Mouse (Mus musculus): ENCODE data around the gene Igdcc4. TPM values are rescaled to one million over a fixed set of nuclear protein-coding genes. Genes with fewer than 3 reads are reported as not detected.

The Igdcc4 gene
- polyA plus RNA-seq, 1 experiment from 2014 or later: 8.1 TPM

- no peak overlapping the region for H3K4me2 ChIP-seq (ENCODE audit: low read depth, low read length)
- peaks cover 3% of the 10 kb centered on the region; the same call in 1 of the 2 replicates for H3K9me3 ChIP-seq (replicated peaks; ENCODE audit: control insufficient read depth, low read length)
- H3K36me3 ChIP-seq (ENCODE audit: control insufficient read depth, insufficient read depth): no peaks in the 10 kb centered on the region
- H3K27ac ChIP-seq (ENCODE audit: low read length): no peak overlapping the region
- H3K27me3 ChIP-seq (ENCODE audit: control insufficient read depth, insufficient read depth, low read length): peaks cover 42% of the 10 kb centered on the region
- WGBS: 52% methylated on average over 8 of the region's 8 CpGs
- H3K9ac ChIP-seq (ENCODE audit: low read length): no peak overlapping the region
- H3K4me1 ChIP-seq (ENCODE audit: control insufficient read depth, insufficient read depth, low read length): peaks cover 6% of the 10 kb centered on the region; the same call in 1 of the 2 replicates
- ATAC-seq (replicated peaks; ENCODE audit: extremely low read depth, insufficient read depth, low FRiP score): no peak
- no peak overlapping the region for H3K4me3 ChIP-seq (ENCODE audit: low read length)
Observed at GRCm38 (mm10) chr9:65161881-65162280, 60.6 kb downstream of the Igdcc4 start.

- Histone ChIP-seq H3K27ac (ENCODE audit: low read length) (no peak overlapping the region), H3K27me3 (ENCODE audit: control insufficient read depth, insufficient read depth, low read length) (peaks cover 42% of the 10 kb centered on the region), H3K36me3 (ENCODE audit: control insufficient read depth, insufficient read depth) (no peaks in the 10 kb centered on the region), H3K4me3 (ENCODE audit: low read length) (peak overlapping the region; percentile 57), H3K9ac (ENCODE audit: low read length) (peak overlapping the region; percentile 60), H3K4me2 (ENCODE audit: low read depth, low read length) (peak overlapping the region; percentile 93), H3K4me1 (ENCODE audit: control insufficient read depth, insufficient read depth, low read length) (peaks cover 6% of the 10 kb centered on the region; the same call in 1 of the 2 replicates), H3K9me3 (replicated peaks; ENCODE audit: control insufficient read depth, low read length) (peaks cover 3% of the 10 kb centered on the region; the same call in 1 of the 2 replicates)
- ATAC-seq (replicated peaks; ENCODE audit: extremely low read depth, insufficient read depth, low FRiP score): no peak; the same call in 1 of the 2 replicates
- WGBS: under 1% methylated on average over 58 of the region's 69 CpGs
Observed at GRCm38 (mm10) chr9:65162711-65163639, 61.7 kb downstream of the Igdcc4 start.

- Histone ChIP-seq H3K4me1 (ENCODE audit: control insufficient read depth, insufficient read depth, low read length) (peaks cover 6% of the 10 kb centered on the region; the same call in 1 of the 2 replicates), H3K9me3 (replicated peaks; ENCODE audit: control insufficient read depth, low read length) (peaks cover 3% of the 10 kb centered on the region; the same call in 1 of the 2 replicates), H3K27ac (ENCODE audit: low read length) (no peak overlapping the region), H3K27me3 (ENCODE audit: control insufficient read depth, insufficient read depth, low read length) (peaks cover 39% of the 10 kb centered on the region), H3K9ac (ENCODE audit: low read length) (no peak overlapping the region), H3K4me2 (ENCODE audit: low read depth, low read length) (no peak overlapping the region), H3K4me3 (ENCODE audit: low read length) (no peak overlapping the region), H3K36me3 (ENCODE audit: control insufficient read depth, insufficient read depth) (no peaks in the 10 kb centered on the region)
- 18% methylated on average over 1 of the region's 1 CpGs for WGBS
- no peak for ATAC-seq (replicated peaks; ENCODE audit: extremely low read depth, insufficient read depth, low FRiP score)
Observed at GRCm38 (mm10) chr9:65164870-65165269, 63.6 kb downstream of the Igdcc4 start.

GRCm38 (mm10) chr9:65166386-65166785 is 65.1 kb downstream of the Igdcc4 start:
- Histone ChIP-seq H3K4me2 (ENCODE audit: low read depth, low read length) (no peak overlapping the region), H3K4me3 (ENCODE audit: low read length) (no peak overlapping the region)
- 61% methylated on average over 9 of the region's 9 CpGs for WGBS

GRCm38 (mm10) chr9:65168534-65168933 is 67.2 kb downstream of the Igdcc4 start:
- ATAC-seq (replicated peaks; ENCODE audit: extremely low read depth, insufficient read depth, low FRiP score): no peak
- Histone ChIP-seq H3K27ac (ENCODE audit: low read length) (no peak overlapping the region), H3K9me3 (replicated peaks; ENCODE audit: control insufficient read depth, low read length) (peaks cover 3% of the 10 kb centered on the region; the same call in 1 of the 2 replicates), H3K4me3 (ENCODE audit: low read length) (no peak overlapping the region), H3K4me2 (ENCODE audit: low read depth, low read length) (no peak overlapping the region), H3K4me1 (ENCODE audit: control insufficient read depth, insufficient read depth, low read length) (no peaks in the 10 kb centered on the region), H3K27me3 (ENCODE audit: control insufficient read depth, insufficient read depth, low read length) (peaks cover 10% of the 10 kb centered on the region), H3K9ac (ENCODE audit: low read length) (no peak overlapping the region), H3K36me3 (ENCODE audit: control insufficient read depth, insufficient read depth) (no peaks in the 10 kb centered on the region)
- 55% methylated on average over 6 of the region's 6 CpGs for WGBS

More at GRCm38 (mm10) chr9:65166386-65166785, 65.1 kb downstream of the Igdcc4 start:
- peaks cover 6% of the 10 kb centered on the region; the same call in 1 of the 2 replicates for H3K4me1 ChIP-seq (ENCODE audit: control insufficient read depth, insufficient read depth, low read length)
- no peaks in the 10 kb centered on the region for H3K36me3 ChIP-seq (ENCODE audit: control insufficient read depth, insufficient read depth)
- peaks cover 3% of the 10 kb centered on the region; the same call in 1 of the 2 replicates for H3K9me3 ChIP-seq (replicated peaks; ENCODE audit: control insufficient read depth, low read length)
- H3K27ac ChIP-seq (ENCODE audit: low read length): no peak overlapping the region
- no peak overlapping the region for H3K9ac ChIP-seq (ENCODE audit: low read length)
- peaks cover 30% of the 10 kb centered on the region for H3K27me3 ChIP-seq (ENCODE audit: control insufficient read depth, insufficient read depth, low read length)
- ATAC-seq (replicated peaks; ENCODE audit: extremely low read depth, insufficient read depth, low FRiP score): no peak

GRCm38 (mm10) chr9:65168952-65169351 is 67.7 kb downstream of the Igdcc4 start:
- H3K9ac ChIP-seq (ENCODE audit: low read length): no peak overlapping the region
- H3K4me2 ChIP-seq (ENCODE audit: low read depth, low read length): no peak overlapping the region
- no peaks in the 10 kb centered on the region for H3K4me1 ChIP-seq (ENCODE audit: control insufficient read depth, insufficient read depth, low read length)
- WGBS: 55% methylated on average over 4 of the region's 4 CpGs
- peaks cover 3% of the 10 kb centered on the region; the same call in 1 of the 2 replicates for H3K9me3 ChIP-seq (replicated peaks; ENCODE audit: control insufficient read depth, low read length)
- H3K36me3 ChIP-seq (ENCODE audit: control insufficient read depth, insufficient read depth): no peaks in the 10 kb centered on the region
- peaks cover 6% of the 10 kb centered on the region for H3K27me3 ChIP-seq (ENCODE audit: control insufficient read depth, insufficient read depth, low read length)
- no peak overlapping the region for H3K4me3 ChIP-seq (ENCODE audit: low read length)
- no peak for ATAC-seq (replicated peaks; ENCODE audit: extremely low read depth, insufficient read depth, low FRiP score)
- no peak overlapping the region for H3K27ac ChIP-seq (ENCODE audit: low read length)

GRCm38 (mm10) chr9:65172654-65173053 is 71.4 kb downstream of the Igdcc4 start:
- Histone ChIP-seq H3K9me3 (replicated peaks; ENCODE audit: control insufficient read depth, low read length) (no peaks in the 10 kb centered on the region), H3K4me2 (ENCODE audit: low read depth, low read length) (no peak overlapping the region), H3K36me3 (ENCODE audit: control insufficient read depth, insufficient read depth) (no peaks in the 10 kb centered on the region), H3K4me1 (ENCODE audit: control insufficient read depth, insufficient read depth, low read length) (no peaks in the 10 kb centered on the region), H3K9ac (ENCODE audit: low read length) (no peak overlapping the region), H3K27me3 (ENCODE audit: control insufficient read depth, insufficient read depth, low read length) (no peaks in the 10 kb centered on the region), H3K4me3 (ENCODE audit: low read length) (no peak overlapping the region), H3K27ac (ENCODE audit: low read length) (no peak overlapping the region)
- 60% methylated on average over 9 of the region's 9 CpGs for WGBS
- no peak for ATAC-seq (replicated peaks; ENCODE audit: extremely low read depth, insufficient read depth, low FRiP score)

GRCm38 (mm10) chr9:65175234-65175938 is 74.1 kb downstream of the Igdcc4 start:
- Histone ChIP-seq H3K27me3 (ENCODE audit: control insufficient read depth, insufficient read depth, low read length) (0 out of 2 replicates have a peak, but pooled peaks cover 1% of the 10 kb centered on the region), H3K9me3 (replicated peaks; ENCODE audit: control insufficient read depth, low read length) (no peaks in the 10 kb centered on the region), H3K4me1 (ENCODE audit: control insufficient read depth, insufficient read depth, low read length) (peaks cover 9% of the 10 kb centered on the region; the same call in 1 of the 2 replicates), H3K9ac (ENCODE audit: low read length) (no peak overlapping the region), H3K36me3 (ENCODE audit: control insufficient read depth, insufficient read depth) (no peaks in the 10 kb centered on the region), H3K4me2 (ENCODE audit: low read depth, low read length) (no peak overlapping the region), H3K4me3 (ENCODE audit: low read length) (no peak overlapping the region), H3K27ac (ENCODE audit: low read length) (no peak overlapping the region)
- 58% methylated on average over 5 of the region's 5 CpGs for WGBS
- ATAC-seq (replicated peaks; ENCODE audit: extremely low read depth, insufficient read depth, low FRiP score): no peak

Measured in heart, embryonic 16.5 days (tissue).